Mouse (Mus musculus) heart, postnatal 0 days (tissue): ENCODE results near the gene Cpa3. TPM values are rescaled to one million over a fixed set of nuclear protein-coding genes. Genes with fewer than 3 reads are reported as not detected.

Experiments
- ATAC-seq: fragments of 200-750 bp; cut with Nextera tagmentation; 2 replicates; pipeline ENCODE4 v1.8.0; 2017; ENCODE audit warnings: low read depth, moderate number of reproducible peaks, moderate library complexity; ENCODE audit not compliant: insufficient read depth
- DNase-seq: peaks from one replicate; pipeline ENCODE4 v3.0.0-alpha.2; 2016; ENCODE audit warnings: low spot score
- H3K27ac ChIP-seq: fragments of 300-500 bp; sonication (generic); 2 replicates; pipeline ENCODE4 v1.5.1; 2014; ENCODE audit warnings: low read depth, mild to moderate bottlenecking
- H3K27me3 ChIP-seq: fragments of 300-500 bp; sonication (generic); 2 replicates; pipeline ENCODE4 v1.6.1; 2014; ENCODE audit warnings: low read length, mixed read lengths; ENCODE audit not compliant: control insufficient read depth, insufficient read depth
- H3K36me3 ChIP-seq: fragments of 300-500 bp; sonication (generic); replicated peaks from 2 replicates; pipeline ENCODE4 v1.6.1; 2014; ENCODE audit warnings: low read length, mixed read lengths; ENCODE audit not compliant: control insufficient read depth, insufficient read depth
- H3K4me1 ChIP-seq: fragments of 300-500 bp; sonication (generic); 2 replicates; pipeline ENCODE4 v1.6.1; 2014; ENCODE audit warnings: antibody characterized with exemption; ENCODE audit not compliant: control insufficient read depth, insufficient read depth
- H3K4me2 ChIP-seq: fragments of 300-500 bp; sonication (generic); 2 replicates; pipeline ENCODE4 v1.6.1; 2014; ENCODE audit warnings: low read depth, mild to moderate bottlenecking, low read length, moderate library complexity
- H3K4me3 ChIP-seq: fragments of 300-500 bp; sonication (generic); 2 replicates; pipeline ENCODE4 v1.5.1; 2014; ENCODE audit warnings: low read depth, low read length
- H3K9ac ChIP-seq: fragments of 300-500 bp; sonication (generic); replicated peaks from 2 replicates; pipeline ENCODE4 v1.6.1; 2014; ENCODE audit warnings: low read depth, low read length, mixed read lengths
- H3K9me3 ChIP-seq: fragments of 300-500 bp; sonication (generic); replicated peaks from 2 replicates; pipeline ENCODE4 v1.6.1; 2016; ENCODE audit warnings: low read length; ENCODE audit not compliant: control insufficient read depth
- CTCF ChIP-seq: IDR thresholded peaks from 2 replicates; pipeline ENCODE4 v1.5.1; 2016; ENCODE audit warnings: antibody characterized with exemption, control low read depth, low read depth
- EP300 ChIP-seq: IDR thresholded peaks from 2 replicates; pipeline ENCODE4 v1.6.1; 2016; ENCODE audit warnings: antibody characterized with exemption, low read depth
- WGBS: fragments of 180-500 bp; shearing (Covaris S2); extraction: QIAGEN DNeasy Blood & Tissue Kit; methylation state at CpG from one replicate; pipeline ENCODE4 v1.1.7; 2014; 5-methylcytosine and 5-hydroxymethylcytosine counted together
- polyA plus RNA-seq: library from polyadenylated mRNA; unstranded; fragments of >200 nt; fragmentation: Nextera tagmentation; extraction: Ambion mirVana; gene quantifications from 2 replicates; pipeline ENCODE4 v1.2.1, GENCODE M21; 2015
- total RNA-seq: library from RNA; depleted of rRNA; stranded (reverse); fragments of >200 nt; gene quantifications from 2 replicates; pipeline ENCODE4 v1.2.3, GENCODE M21; 2014; ENCODE audit warnings: low replicate concordance; rRNA removed

The Cpa3 gene
- total RNA-seq = 7.3 and 13.5 TPM in 2 replicates
- polyA plus RNA-seq = 16.3 and 19.6 TPM in 2 replicates

DNA sequence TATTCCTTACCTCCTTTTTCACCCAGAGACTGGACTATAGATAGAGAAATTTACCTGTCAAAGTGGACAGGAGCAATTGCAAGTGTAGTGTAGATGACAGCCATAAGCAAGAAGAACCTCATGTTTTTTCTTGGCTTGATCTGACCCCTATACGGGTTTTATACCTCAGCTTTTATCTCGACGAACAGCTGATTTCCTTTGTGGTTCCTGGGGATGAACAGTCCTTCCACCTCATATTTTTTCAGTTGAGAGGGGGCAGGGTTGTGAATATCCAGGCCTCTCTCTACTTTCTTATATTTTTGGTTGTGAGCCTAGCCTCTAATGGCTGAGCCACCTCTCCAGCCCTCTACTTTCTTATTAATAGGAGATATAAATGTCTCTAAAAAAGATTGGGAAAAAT is at the start of gene Cpa3:
TSS of gene Cpa3 (minus strand) at position 132 of the 400 bp plus-strand sequence.
- Histone ChIP-seq H3K27ac (no peak within 1 kb of the TSS), H3K36me3 (no peaks in the 10 kb centered on the region), H3K9me3 (no peaks in the 10 kb centered on the region), H3K27me3 (no peaks in the 10 kb centered on the region), H3K4me2 (no peak within 1 kb of the TSS), H3K4me3 (no peak within 1 kb of the TSS), H3K4me1 (no peaks in the 10 kb centered on the region), H3K9ac (no peak within 1 kb of the TSS)
- TF ChIP-seq EP300 (no peak), CTCF (no peak)
- WGBS = 63% methylated on average over 3 of the region's 3 CpGs
- ATAC-seq = no peak
- DNase-seq = no peak

DNA sequence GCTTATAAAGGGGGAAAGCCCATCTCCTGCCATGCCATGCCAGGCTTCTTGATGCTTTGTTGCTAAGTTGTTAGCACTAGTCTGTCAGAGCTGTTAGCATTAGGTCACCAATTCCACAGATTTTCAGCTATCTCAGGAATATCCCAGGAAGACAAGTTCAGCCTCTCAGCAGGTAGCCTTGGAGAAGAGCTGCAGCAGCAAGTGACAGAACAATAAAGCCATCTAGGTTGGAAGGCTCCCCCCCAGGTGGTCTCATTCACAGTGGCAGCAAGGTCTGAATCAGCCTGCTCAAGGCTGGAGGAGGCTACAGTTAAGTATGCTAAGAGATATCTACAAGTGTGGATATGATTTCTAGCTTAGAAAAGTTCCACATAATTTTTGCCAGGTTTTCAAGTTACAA is 49.4 kb upstream of the Cpa3 start:
- DNase-seq = no peak
- no peak overlapping the region for H3K4me2 ChIP-seq
- TF ChIP-seq EP300 (no peak), CTCF (no peak)
- H3K4me1 ChIP-seq = no peaks in the 10 kb centered on the region
- no peak overlapping the region for H3K27ac ChIP-seq
- H3K36me3 ChIP-seq = no peaks in the 10 kb centered on the region
- H3K27me3 ChIP-seq = no peaks in the 10 kb centered on the region
- H3K9me3 ChIP-seq = no peaks in the 10 kb centered on the region
- H3K9ac ChIP-seq = no peak overlapping the region
- no peak overlapping the region for H3K4me3 ChIP-seq
- ATAC-seq = no peak

- Histone ChIP-seq H3K9ac (no peak overlapping the region), H3K9me3 (no peaks in the 10 kb centered on the region), H3K4me3 (no peak overlapping the region), H3K4me2 (no peak overlapping the region), H3K27me3 (no peaks in the 10 kb centered on the region), H3K27ac (no peak overlapping the region), H3K36me3 (no peaks in the 10 kb centered on the region), H3K4me1 (no peaks in the 10 kb centered on the region)
- 81% methylated on average over 2 of the region's 2 CpGs for WGBS
- TF ChIP-seq CTCF (no peak), EP300 (no peak)
- no peak for ATAC-seq
- no peak for DNase-seq
These were observed 46.8 kb upstream of the Cpa3 start for GRCm38 (mm10) chr3:20288761-20289160.

- ATAC-seq (no peak), DNase-seq (no peak)
- no peaks in the 10 kb centered on the region for H3K36me3 ChIP-seq
- H3K9me3 ChIP-seq = no peaks in the 10 kb centered on the region
- no peaks in the 10 kb centered on the region for H3K27me3 ChIP-seq
- TF ChIP-seq CTCF = no peak
- no peak for TF ChIP-seq EP300
- H3K9ac ChIP-seq = no peak overlapping the region
- H3K4me2 ChIP-seq = no peak overlapping the region
- no peak overlapping the region for H3K27ac ChIP-seq
- no peak overlapping the region for H3K4me3 ChIP-seq
- no peaks in the 10 kb centered on the region for H3K4me1 ChIP-seq
- WGBS = 41% methylated on average over 1 of the region's 1 CpGs
These were observed 39.8 kb upstream of the Cpa3 start for GRCm38 (mm10) chr3:20281796-20282195.

DNA sequence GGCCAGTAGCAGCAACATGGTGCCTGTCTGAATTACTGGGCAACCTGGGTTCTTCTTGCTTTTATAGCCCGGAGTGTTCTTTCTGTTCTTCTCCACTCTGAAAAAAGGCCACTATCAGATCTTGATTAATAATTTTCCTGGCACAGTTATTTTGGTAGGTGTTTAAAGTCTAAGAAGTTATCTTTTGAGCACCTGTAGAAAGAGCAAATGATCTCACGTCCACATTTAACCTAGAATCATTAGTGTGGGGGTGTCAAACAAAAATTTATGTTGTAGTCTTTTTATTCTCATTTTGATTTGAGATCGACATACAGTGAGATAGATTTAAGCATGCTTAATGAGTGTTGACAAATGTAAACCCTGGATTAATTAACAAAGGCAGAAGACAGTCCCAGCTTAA is 33.7 kb upstream of the Cpa3 start, which contains the start of gene Cpb1:
TSS of gene Cpb1 (minus strand) at position 101 of the 400 bp plus-strand sequence.
- no peak for DNase-seq
- WGBS = 75% methylated on average over 3 of the region's 3 CpGs
- no peak within 1 kb of the TSS for H3K4me2 ChIP-seq

More for the DNA sequence above, 33.7 kb upstream of the Cpa3 start, which contains the start of gene Cpb1:
- Histone ChIP-seq H3K27ac (no peak within 1 kb of the TSS), H3K4me1 (no peaks in the 10 kb centered on the region), H3K9me3 (no peaks in the 10 kb centered on the region), H3K27me3 (no peaks in the 10 kb centered on the region), H3K9ac (no peak within 1 kb of the TSS), H3K36me3 (no peaks in the 10 kb centered on the region), H3K4me3 (no peak within 1 kb of the TSS)
- no peak for ATAC-seq
- TF ChIP-seq EP300 = no peak
- no peak for TF ChIP-seq CTCF
